Mouse (Mus musculus): ENCODE measurements around the gene Bco2. TPM values are rescaled to one million over a fixed set of nuclear protein-coding genes. Genes with fewer than 3 reads are reported as not detected.

Bco2 gene
- 0.22 and 0.26 TPM in 2 replicates for total RNA-seq (2012; rRNA removed)

DNA sequence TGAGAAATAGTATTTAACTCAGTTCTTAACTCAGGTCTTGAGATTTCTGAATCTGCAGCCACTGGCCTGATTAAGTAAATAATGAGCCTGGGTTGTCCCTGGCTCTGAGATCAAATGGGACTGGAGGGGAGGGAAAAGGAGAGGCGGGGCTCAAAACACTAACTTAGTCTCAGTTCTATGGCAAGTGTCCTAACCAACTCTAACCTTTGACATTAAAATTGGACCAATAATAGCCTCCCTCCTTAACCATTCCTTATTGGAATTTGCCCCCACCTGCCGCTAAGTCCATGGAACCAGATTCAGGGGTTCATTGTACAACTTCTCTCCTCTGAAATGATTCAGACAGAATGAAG, at the start of gene Bco2:
Gene Bco2 (minus strand): TSS at position 88 of the 353 bp plus-strand sequence.
- H3K4me1 ChIP-seq (ENCODE audit: control insufficient read depth in 2 of 2, insufficient read depth in 2 of 2, low read length in 2 of 2, poor library complexity in 1 of 2), result peaks cover 4% of the 10 kb centered on the region in 2 experiments; a peak in 2 of 4 replicates
- no peak within 1 kb of the TSS for H3K9ac ChIP-seq (ENCODE audit: insufficient read depth, low read depth, low read length, poor library complexity, severe bottlenecking)
- H3K4me3 ChIP-seq (ENCODE audit: insufficient read depth in 1 of 2, low read depth in 1 of 2, low read length in 2 of 2, poor library complexity in 1 of 2, severe bottlenecking in 1 of 2), result peak within 1 kb of the TSS in 1 of 2 experiments; percentile 26; a peak in 2 of 4 replicates
- no peaks in the 10 kb centered on the region for H3K9me3 ChIP-seq (ENCODE audit: control insufficient read depth, insufficient read depth, low read depth, low read length)
- no peak within 1 kb of the TSS for H3K27ac ChIP-seq (ENCODE audit: insufficient read depth, low read depth, low read length, poor library complexity, severe bottlenecking)
- TF ChIP-seq ZC3H11A (IDR thresholded peaks at IDR 0.05; ENCODE audit: borderline replicate concordance, low read depth, low read length) (no peak), HCFC1 (IDR thresholded peaks at IDR 0.05; ENCODE audit: borderline replicate concordance, insufficient read depth, low read length) (no peak), CHD2 (IDR thresholded peaks at IDR 0.05; ENCODE audit: low read depth, low read length) (no peak), MAFK (IDR thresholded peaks at IDR 0.05; ENCODE audit: insufficient read depth, low read depth, low read length) (no peak), ZNF384 (IDR thresholded peaks at IDR 0.05; ENCODE audit: low read depth, low read length) (no peak)
- in situ Hi-C loops (cut with MboI; ENCODE audit: low sequenced_read_pairs in 2 of 2, unreplicated experiment in 2 of 2), result no loop called here
- no peak for DNase-seq (ENCODE audit: low read depth, low spot score)
- H3K36me3 ChIP-seq (ENCODE audit: control insufficient read depth, insufficient read depth, low read length, poor library complexity, severe bottlenecking), result no peaks in the 10 kb centered on the region

DNA sequence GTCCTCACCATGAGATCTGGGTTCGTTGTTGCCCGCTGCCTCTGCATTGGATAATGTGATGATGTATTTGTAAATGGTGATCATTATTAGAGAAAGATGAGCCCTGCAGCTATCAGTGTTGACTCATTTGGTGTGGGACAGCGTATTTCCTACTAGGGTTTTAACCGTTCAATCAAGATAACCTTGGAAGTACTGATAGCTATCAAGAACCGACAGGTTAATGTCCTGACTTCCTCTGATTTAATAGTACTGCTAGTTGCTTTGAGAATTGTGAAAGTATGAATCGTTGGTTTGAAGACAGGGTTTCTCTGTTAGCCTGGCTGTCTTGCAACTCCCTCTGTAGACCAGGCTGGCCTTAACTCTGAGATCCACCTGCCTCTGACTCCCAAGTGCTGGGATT, 49.4 kb upstream of the Bco2 start:
- H3K9me3 ChIP-seq (ENCODE audit: control insufficient read depth, insufficient read depth, low read depth, low read length), result no peaks in the 10 kb centered on the region
- peaks cover 11% of the 10 kb centered on the region for H3K36me3 ChIP-seq (ENCODE audit: control insufficient read depth, insufficient read depth, low read length, poor library complexity, severe bottlenecking)
- DNase-seq (ENCODE audit: low read depth, low spot score), result no peak
- no peak for TF ChIP-seq ZC3H11A (IDR thresholded peaks at IDR 0.05; ENCODE audit: borderline replicate concordance, low read depth, low read length)
- no peak for TF ChIP-seq ZNF384 (IDR thresholded peaks at IDR 0.05; ENCODE audit: low read depth, low read length)
- TF ChIP-seq CHD2 (IDR thresholded peaks at IDR 0.05; ENCODE audit: low read depth, low read length), result no peak
- no peak for TF ChIP-seq HCFC1 (IDR thresholded peaks at IDR 0.05; ENCODE audit: borderline replicate concordance, insufficient read depth, low read length)
- no peak for TF ChIP-seq MAFK (IDR thresholded peaks at IDR 0.05; ENCODE audit: insufficient read depth, low read depth, low read length)
- H3K4me1 ChIP-seq (ENCODE audit: control insufficient read depth in 2 of 2, insufficient read depth in 2 of 2, low read length in 2 of 2, poor library complexity in 1 of 2), result peaks cover 0 to 5% of the 10 kb centered on the region in 2 experiments; a peak in 1 of 4 replicates
- no peak overlapping the region for H3K27ac ChIP-seq (ENCODE audit: insufficient read depth, low read depth, low read length, poor library complexity, severe bottlenecking)
- peak overlapping the region; percentile 96 for H3K9ac ChIP-seq (ENCODE audit: insufficient read depth, low read depth, low read length, poor library complexity, severe bottlenecking)
- H3K4me3 ChIP-seq (ENCODE audit: insufficient read depth in 1 of 2, low read depth in 1 of 2, low read length in 2 of 2, poor library complexity in 1 of 2, severe bottlenecking in 1 of 2), result peak overlapping the region; percentile 75 to 79
- in situ Hi-C loops (cut with MboI; ENCODE audit: low sequenced_read_pairs in 2 of 2, unreplicated experiment in 2 of 2), result no loop called here

DNA sequence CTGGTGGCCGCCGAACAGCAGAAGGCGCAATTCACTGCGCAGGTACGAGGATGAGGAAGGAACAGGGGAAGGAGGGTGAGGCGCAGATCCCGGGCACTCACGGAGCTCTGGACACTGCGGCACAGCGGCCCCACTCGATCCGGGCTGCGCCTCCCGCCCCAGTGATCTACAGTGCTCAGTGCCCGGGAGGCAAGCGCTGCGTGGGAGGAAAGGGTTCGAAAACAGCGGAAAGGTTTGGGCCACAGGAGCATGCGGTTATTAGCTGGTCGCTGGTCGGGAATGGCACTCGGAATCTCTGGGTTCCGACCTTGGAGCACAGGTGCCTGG, 49.0 kb upstream of the Bco2 start:
- peak overlapping the region; percentile 65 for H3K27ac ChIP-seq (ENCODE audit: insufficient read depth, low read depth, low read length, poor library complexity, severe bottlenecking)
- peak overlapping the region; percentile 75 to 79 for H3K4me3 ChIP-seq (ENCODE audit: insufficient read depth in 1 of 2, low read depth in 1 of 2, low read length in 2 of 2, poor library complexity in 1 of 2, severe bottlenecking in 1 of 2)
- in situ Hi-C loops (cut with MboI; ENCODE audit: low sequenced_read_pairs in 2 of 2, unreplicated experiment in 2 of 2), result no loop called here
- H3K9ac ChIP-seq (ENCODE audit: insufficient read depth, low read depth, low read length, poor library complexity, severe bottlenecking), result peak overlapping the region; percentile 96
- peaks cover 11% of the 10 kb centered on the region for H3K36me3 ChIP-seq (ENCODE audit: control insufficient read depth, insufficient read depth, low read length, poor library complexity, severe bottlenecking)
- no peak for DNase-seq (ENCODE audit: low read depth, low spot score)
- peaks cover 0 to 5% of the 10 kb centered on the region in 2 experiments; a peak in 1 of 4 replicates for H3K4me1 ChIP-seq (ENCODE audit: control insufficient read depth in 2 of 2, insufficient read depth in 2 of 2, low read length in 2 of 2, poor library complexity in 1 of 2)
- H3K9me3 ChIP-seq (ENCODE audit: control insufficient read depth, insufficient read depth, low read depth, low read length), result no peaks in the 10 kb centered on the region
- TF ChIP-seq ZNF384 (IDR thresholded peaks at IDR 0.05; ENCODE audit: low read depth, low read length), result no peak

DNA sequence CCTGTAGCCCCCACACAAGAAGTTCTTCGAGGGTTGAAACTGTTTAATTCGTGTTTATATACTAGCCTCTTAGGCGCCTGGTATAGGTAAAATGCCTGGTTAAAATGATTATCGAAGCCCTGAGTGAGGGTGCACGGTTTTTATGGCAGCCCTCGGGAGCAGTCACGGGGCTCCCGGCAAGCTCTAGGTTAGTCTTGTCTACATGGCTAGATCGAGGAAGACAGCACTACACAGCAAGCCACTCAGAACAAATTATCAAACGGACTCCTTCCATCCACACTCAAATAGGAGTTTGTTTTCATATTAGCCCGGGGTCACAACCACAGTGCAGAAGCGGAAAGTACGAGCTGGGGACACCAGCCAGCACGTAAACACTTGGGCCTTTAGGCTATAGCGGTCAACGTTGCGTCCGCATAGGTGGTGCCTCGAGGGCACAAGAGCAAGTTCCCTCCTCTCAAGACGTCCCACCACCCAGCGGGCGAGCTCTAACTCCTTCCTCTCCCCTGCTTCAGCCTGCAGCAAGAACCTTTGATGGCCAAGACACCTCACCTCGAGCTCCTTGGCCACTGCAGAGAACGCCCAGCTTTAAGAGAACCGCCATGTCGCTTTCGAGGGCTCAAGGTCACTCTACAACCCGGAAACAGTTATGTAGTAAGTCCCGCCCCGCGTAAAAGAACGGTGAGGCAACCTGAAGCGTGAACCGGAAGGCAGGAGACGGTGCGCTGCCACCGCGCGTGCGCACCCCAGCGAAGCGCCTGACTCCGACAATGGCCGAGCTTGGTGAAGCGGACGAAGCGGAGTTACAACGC, 48.4 kb upstream of the Bco2 start, which contains the start of the genes Sdhd and Timm8b:
Gene Sdhd (minus strand): TSS at position 624 of the 809 bp plus-strand sequence.
Gene Timm8b (plus strand): TSS at position 722 of the 809 bp plus-strand sequence.
- Histone ChIP-seq H3K27ac (ENCODE audit: insufficient read depth, low read depth, low read length, poor library complexity, severe bottlenecking) (peak within 1 kb of the TSS; percentile 65), H3K9ac (ENCODE audit: insufficient read depth, low read depth, low read length, poor library complexity, severe bottlenecking) (peak within 1 kb of the TSS; percentile 96), H3K9me3 (ENCODE audit: control insufficient read depth, insufficient read depth, low read depth, low read length) (no peaks in the 10 kb centered on the region), H3K4me3 (ENCODE audit: insufficient read depth in 1 of 2, low read depth in 1 of 2, low read length in 2 of 2, poor library complexity in 1 of 2, severe bottlenecking in 1 of 2) (peak within 1 kb of the TSS; percentile 75 to 79), H3K36me3 (ENCODE audit: control insufficient read depth, insufficient read depth, low read length, poor library complexity, severe bottlenecking) (peaks cover 16% of the 10 kb centered on the region), H3K4me1 (ENCODE audit: control insufficient read depth in 2 of 2, insufficient read depth in 2 of 2, low read length in 2 of 2, poor library complexity in 1 of 2) (peaks cover 0 to 5% of the 10 kb centered on the region in 2 experiments; a peak in 1 of 4 replicates)
- peak; percentile 93 for DNase-seq (ENCODE audit: low read depth, low spot score)
- TF ChIP-seq HCFC1 (IDR thresholded peaks at IDR 0.05; ENCODE audit: borderline replicate concordance, insufficient read depth, low read length) (peak; percentile 60; the same call in 1 of the 2 replicates), CHD2 (IDR thresholded peaks at IDR 0.05; ENCODE audit: low read depth, low read length) (0 out of 2 replicates have a peak, but pooled peaks have one; percentile 44), MAFK (IDR thresholded peaks at IDR 0.05; ENCODE audit: insufficient read depth, low read depth, low read length) (no peak), ZC3H11A (IDR thresholded peaks at IDR 0.05; ENCODE audit: borderline replicate concordance, low read depth, low read length) (no peak), ZNF384 (IDR thresholded peaks at IDR 0.05; ENCODE audit: low read depth, low read length) (no peak)
- in situ Hi-C loops (cut with MboI; ENCODE audit: low sequenced_read_pairs in 2 of 2, unreplicated experiment in 2 of 2), result no loop called here

Measured in ES-E14 (cell line).